Mouse (Mus musculus): ENCODE data around the gene Mink1.
A peak's percentile ranks its signal among the peaks of the same experiment; 100 is the strongest.

Mink1 gene

DNA sequence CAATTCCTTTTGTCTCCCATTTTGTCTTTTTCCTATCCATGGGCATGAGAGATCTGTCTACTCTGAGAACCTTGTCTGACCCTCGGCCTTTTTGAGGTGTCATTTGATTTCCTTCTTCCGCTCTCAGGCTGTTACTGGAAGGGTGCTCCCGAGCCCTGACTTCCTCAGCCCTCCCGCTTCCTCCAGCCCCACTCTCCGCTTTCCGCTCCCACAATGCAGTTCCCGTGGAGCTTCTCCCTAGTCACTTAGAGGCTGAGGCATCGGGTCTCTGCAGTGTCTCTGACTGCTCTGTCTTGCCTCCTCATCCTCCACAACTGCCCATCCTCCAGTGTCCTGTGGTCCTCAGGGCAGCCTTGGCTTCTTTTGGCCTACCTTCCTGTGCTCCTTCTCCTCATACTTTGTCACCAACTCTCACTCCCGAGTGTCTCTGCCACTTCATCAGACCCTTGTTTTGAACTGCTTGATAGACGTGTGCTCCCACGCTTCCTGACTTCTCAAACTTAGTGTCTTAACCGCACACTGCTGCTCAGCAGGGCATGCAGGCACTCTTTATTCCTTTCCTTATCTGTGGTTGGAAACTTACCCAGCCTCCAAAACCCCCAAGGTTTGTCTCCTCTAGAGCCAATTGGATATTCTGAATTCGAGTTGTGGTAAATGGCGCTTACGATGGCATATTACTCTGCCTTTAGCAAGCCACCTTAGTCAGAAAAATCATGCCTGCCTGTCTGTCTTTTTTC is 31.7 kb downstream of the Mink1 start:
- DNase-seq (ENCODE audit: low read depth, low spot score), result no peak
- no peaks in the 10 kb centered on the region for H3K27me3 ChIP-seq (ENCODE audit: control insufficient read depth, insufficient read depth, low read length, poor library complexity, severe bottlenecking)
- no peaks in the 10 kb centered on the region for H3K36me3 ChIP-seq (ENCODE audit: control insufficient read depth, insufficient read depth, low read length, poor library complexity, severe bottlenecking)

DNA sequence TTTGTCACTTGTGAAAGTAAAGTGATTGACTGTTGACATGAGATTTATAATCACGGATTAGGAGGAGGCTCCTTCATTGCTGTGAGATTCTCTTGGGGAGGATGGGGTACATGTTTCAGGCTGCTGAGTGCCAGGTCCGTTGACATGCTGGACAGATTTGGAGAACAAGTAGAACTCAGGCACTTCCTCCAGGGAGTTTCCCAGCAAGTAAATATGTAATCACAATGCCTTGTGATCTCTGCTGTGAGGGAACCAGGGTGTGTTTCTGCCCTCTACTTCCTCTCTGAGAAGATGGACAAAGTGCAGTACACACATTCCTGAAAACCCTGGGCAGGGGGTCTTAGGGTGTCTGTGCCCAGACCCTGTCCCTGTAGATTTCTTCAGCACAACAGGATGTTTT is 33.0 kb downstream of the Mink1 start:
- Histone ChIP-seq H3K36me3 (ENCODE audit: control insufficient read depth, insufficient read depth, low read length, poor library complexity, severe bottlenecking) (no peaks in the 10 kb centered on the region), H3K27me3 (ENCODE audit: control insufficient read depth, insufficient read depth, low read length, poor library complexity, severe bottlenecking) (no peaks in the 10 kb centered on the region)
- DNase-seq (ENCODE audit: low read depth, low spot score), result peak; percentile 31

DNA sequence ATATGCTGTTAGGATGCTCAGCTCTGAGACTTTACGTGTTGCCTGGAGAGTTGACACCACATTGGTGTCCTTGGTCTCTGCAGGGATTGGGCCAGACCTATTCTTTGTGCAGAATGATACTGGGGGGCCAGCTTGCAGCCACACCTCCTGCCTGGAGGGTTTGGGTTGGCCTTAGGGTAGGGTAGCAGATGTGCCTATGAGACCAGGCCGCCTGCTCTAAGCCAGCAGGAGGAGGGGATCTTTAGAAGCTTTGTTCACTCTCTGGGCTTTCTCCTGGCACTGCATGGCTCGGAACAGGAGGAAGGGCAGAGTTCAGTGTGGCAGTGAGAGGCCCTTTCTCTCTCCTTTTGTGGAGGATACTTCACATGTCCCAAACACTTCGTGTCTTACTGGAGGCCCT is 33.4 kb downstream of the Mink1 start:
- no peak for DNase-seq (ENCODE audit: low read depth, low spot score)
- no peaks in the 10 kb centered on the region for H3K27me3 ChIP-seq (ENCODE audit: control insufficient read depth, insufficient read depth, low read length, poor library complexity, severe bottlenecking)

DNA sequence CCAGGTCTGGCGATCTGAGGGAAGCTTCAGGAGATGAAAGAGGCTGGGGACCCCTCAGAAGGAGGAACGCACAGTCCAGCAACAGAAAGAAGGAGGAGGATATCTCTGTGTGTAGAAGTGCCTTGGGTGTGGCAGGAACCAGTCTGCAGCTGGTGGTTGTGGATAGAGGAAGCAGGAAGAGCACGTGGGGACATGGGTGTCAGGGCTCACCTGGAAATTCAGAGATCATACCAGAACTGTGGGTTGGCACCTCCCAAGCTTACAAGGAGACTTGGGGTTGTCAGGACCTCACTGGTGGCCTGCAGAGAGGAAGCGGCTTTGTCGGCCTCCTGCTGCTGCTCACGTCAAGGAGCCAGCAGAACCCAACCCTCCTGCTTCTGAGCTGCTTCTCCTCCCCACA is 34.6 kb downstream of the Mink1 start:
- DNase-seq (ENCODE audit: low read depth, low spot score), result peak; percentile 15
- Histone ChIP-seq H3K27me3 (ENCODE audit: control insufficient read depth, insufficient read depth, low read length, poor library complexity, severe bottlenecking) (no peaks in the 10 kb centered on the region), H3K36me3 (ENCODE audit: control insufficient read depth, insufficient read depth, low read length, poor library complexity, severe bottlenecking) (no peaks in the 10 kb centered on the region)

More for the DNA sequence above, 33.4 kb downstream of the Mink1 start:
- H3K36me3 ChIP-seq (ENCODE audit: control insufficient read depth, insufficient read depth, low read length, poor library complexity, severe bottlenecking), result no peaks in the 10 kb centered on the region

DNA sequence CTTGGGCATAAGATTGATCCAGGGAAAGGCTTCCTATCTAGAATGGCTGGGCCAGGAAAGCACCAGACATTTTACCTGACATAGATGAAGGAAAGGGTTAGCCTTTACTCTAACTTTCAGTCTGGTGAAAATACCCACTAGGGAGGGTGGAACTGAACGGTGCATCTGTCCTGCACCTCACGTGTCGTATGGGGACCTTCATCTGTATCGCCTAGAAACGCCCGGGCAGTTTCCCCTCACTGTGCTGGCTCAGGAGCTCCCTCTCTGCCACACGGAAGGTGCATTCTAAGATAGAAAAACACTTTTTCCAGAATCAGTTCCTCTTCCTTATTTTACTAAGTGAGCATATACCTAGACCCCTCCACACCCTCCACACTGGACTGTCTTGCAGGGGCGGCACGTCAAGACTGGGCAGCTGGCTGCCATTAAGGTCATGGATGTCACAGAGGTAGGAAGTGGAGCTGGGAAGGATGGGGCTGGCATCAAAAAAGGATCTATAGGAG is 35.8 kb downstream of the Mink1 start:
- Histone ChIP-seq H3K27me3 (ENCODE audit: control insufficient read depth, insufficient read depth, low read length, poor library complexity, severe bottlenecking) (no peaks in the 10 kb centered on the region), H3K36me3 (ENCODE audit: control insufficient read depth, insufficient read depth, low read length, poor library complexity, severe bottlenecking) (no peaks in the 10 kb centered on the region)
- peak; percentile 16 for DNase-seq (ENCODE audit: low read depth, low spot score)

DNA sequence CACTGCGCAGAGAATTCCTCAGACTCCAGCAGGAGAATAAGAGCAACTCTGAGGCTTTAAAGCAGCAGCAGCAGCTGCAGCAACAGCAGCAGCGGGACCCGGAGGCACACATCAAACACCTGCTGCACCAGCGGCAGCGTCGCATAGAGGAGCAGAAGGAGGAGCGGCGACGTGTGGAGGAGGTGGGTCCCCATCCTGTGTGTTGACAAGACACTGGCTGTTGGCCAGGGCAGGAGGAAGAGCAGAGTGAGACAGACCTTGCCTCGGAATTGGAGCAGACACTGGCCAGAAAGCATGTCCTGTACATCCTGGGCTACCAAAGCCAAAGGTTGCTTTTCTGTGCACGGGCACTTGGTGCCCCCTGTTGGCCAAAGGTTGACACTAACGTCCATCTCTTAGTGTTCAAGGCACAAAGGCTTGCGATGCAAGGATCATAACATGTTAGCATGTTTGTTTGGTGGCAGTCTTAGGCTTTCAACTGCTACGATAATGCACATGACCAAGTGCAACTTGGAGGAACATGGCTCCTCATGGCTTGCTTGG is 42.4 kb downstream of the Mink1 start:
- peak; percentile 84 for DNase-seq (ENCODE audit: low read depth, low spot score)
- no peaks in the 10 kb centered on the region for H3K27me3 ChIP-seq (ENCODE audit: control insufficient read depth, insufficient read depth, low read length, poor library complexity, severe bottlenecking)
- peaks cover 1% of the 10 kb centered on the region; the same call in 1 of the 2 replicates for H3K36me3 ChIP-seq (ENCODE audit: control insufficient read depth, insufficient read depth, low read length, poor library complexity, severe bottlenecking)

DNA sequence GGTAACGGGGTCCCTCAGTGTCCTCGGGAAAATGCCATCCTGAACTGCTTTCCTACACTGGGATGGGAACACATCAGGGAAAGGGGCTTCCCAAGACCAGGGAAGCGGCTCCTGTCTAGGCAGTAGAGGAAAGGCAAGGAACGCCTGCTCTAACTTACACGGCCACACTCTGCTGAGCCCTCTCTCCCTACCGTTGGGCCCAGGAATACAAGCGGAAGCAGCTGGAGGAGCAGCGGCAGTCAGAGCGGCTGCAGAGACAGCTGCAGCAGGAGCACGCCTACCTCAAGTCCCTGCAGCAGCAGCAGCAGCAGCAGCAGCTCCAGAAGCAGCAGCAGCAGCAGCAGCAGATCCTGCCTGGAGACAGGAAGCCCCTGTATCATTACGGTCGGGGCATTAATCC is 44.0 kb downstream of the Mink1 start:
- Histone ChIP-seq H3K36me3 (ENCODE audit: control insufficient read depth, insufficient read depth, low read length, poor library complexity, severe bottlenecking) (peaks cover 1% of the 10 kb centered on the region; the same call in 1 of the 2 replicates), H3K27me3 (ENCODE audit: control insufficient read depth, insufficient read depth, low read length, poor library complexity, severe bottlenecking) (no peaks in the 10 kb centered on the region)
- DNase-seq (ENCODE audit: low read depth, low spot score), result no peak

DNA sequence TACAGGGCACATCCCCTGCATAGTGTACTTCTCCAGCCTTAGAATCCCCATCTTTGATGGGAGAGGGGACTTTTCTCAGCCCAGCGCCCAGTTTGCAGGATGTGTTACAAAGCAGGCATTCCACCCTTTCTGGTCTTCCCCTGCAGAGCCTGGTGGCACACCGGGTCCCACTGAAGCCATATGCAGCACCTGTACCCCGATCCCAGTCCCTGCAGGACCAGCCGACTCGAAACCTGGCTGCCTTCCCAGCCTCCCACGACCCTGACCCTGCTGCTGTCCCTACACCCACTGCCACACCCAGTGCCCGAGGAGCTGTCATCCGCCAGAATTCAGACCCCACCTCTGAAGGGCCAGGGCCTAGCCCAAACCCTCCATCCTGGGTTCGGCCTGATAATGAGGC is 44.9 kb downstream of the Mink1 start:
- DNase-seq (ENCODE audit: low read depth, low spot score), result no peak
- Histone ChIP-seq H3K36me3 (ENCODE audit: control insufficient read depth, insufficient read depth, low read length, poor library complexity, severe bottlenecking) (peaks cover 1% of the 10 kb centered on the region; the same call in 1 of the 2 replicates), H3K27me3 (ENCODE audit: control insufficient read depth, insufficient read depth, low read length, poor library complexity, severe bottlenecking) (no peaks in the 10 kb centered on the region)

DNA sequence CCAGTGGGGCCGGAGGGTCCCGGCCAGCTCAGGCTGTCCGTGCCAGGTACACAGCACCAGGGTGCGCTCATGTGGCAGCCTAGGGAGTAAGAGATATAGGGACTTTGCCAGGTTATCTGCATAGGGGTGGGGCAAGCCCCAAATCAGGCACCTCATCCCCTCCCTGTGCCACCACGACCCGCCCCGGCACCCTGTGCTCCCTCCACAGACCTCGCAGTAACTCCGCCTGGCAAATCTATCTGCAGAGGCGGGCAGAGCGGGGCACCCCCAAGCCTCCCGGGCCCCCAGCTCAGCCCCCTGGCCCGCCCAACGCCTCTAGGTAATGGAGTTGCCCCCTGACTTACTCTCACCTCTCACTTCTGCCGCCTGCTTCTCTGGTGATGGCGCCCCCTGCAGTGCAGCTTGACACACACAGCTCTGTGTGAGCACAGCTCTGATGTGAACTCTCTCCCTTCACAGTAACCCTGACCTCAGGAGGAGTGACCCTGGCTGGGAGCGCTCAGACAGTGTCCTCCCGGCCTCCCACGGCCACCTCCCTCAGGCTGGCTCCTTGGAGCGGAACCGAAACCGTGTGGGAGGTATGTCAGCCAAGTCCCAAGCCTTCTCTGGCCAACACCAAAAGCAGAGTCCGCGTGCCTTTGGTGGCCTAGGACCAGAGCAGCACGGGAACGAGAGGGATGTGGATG is 45.8 kb downstream of the Mink1 start:
- Histone ChIP-seq H3K27me3 (ENCODE audit: control insufficient read depth, insufficient read depth, low read length, poor library complexity, severe bottlenecking) (no peaks in the 10 kb centered on the region), H3K36me3 (ENCODE audit: control insufficient read depth, insufficient read depth, low read length, poor library complexity, severe bottlenecking) (peaks cover 1% of the 10 kb centered on the region; the same call in 1 of the 2 replicates)
- DNase-seq (ENCODE audit: low read depth, low spot score), result peak; percentile 34

DNA sequence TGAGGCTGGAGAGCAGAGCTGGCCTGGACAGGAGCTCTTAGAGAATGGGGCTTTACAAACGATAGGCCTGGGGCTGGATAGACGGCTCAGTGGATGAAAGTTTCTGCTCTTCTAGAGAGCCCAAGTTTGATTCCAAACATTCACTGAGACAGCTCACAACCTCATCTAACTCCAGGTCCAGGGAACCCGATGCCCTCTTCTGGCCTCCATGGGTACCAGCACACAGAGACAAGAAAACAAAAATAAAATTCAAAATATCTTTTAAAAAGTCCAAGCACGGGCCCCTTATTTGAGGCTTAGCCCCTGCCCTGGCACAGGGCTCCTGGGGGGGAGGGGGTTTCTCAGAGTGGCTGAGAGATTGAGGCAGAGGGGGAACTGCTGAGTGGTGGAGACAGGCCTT is 48.1 kb downstream of the Mink1 start:
- DNase-seq (ENCODE audit: low read depth, low spot score), result no peak
- Histone ChIP-seq H3K27me3 (ENCODE audit: control insufficient read depth, insufficient read depth, low read length, poor library complexity, severe bottlenecking) (no peaks in the 10 kb centered on the region), H3K36me3 (ENCODE audit: control insufficient read depth, insufficient read depth, low read length, poor library complexity, severe bottlenecking) (peaks cover under 1% of the 10 kb centered on the region; the same call in 1 of the 2 replicates)

DNA sequence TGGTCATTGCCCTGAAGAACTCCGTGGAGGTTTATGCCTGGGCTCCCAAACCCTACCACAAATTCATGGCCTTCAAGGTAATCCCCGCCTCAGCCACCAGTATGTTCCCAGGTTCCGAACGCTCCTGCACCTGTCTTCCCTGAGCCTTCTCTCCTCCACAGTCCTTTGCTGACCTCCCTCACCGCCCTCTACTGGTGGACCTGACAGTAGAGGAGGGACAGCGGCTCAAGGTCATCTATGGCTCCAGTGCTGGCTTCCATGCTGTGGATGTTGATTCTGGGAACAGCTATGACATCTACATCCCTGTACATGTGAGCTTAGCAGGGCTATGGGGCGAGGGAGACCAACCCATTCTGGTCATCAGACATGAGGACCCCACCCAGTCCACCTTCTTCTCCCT is 49.8 kb downstream of the Mink1 start:
- no peak for DNase-seq (ENCODE audit: low read depth, low spot score)
- H3K27me3 ChIP-seq (ENCODE audit: control insufficient read depth, insufficient read depth, low read length, poor library complexity, severe bottlenecking), result no peaks in the 10 kb centered on the region

DNA sequence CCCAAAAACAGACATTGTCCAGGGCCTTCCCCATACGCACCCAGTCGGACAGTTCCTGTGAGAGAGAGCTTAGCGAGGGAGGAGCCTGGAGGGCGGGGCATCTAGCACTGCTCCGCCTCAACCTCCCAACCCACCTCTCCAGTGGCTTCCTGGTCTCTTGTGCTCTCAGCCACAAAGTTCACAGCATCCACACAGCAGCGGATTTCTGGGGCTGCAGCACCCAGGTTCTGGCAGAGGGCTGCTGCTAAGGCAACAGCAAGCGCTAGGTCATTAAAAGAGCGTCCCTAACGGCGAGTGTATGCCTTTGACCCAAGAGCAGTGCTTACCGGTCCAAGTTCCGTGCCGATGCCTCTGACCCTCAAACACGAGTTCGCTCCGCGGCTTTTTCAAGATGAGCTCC is 52.4 kb downstream of the Mink1 start:
- H3K36me3 ChIP-seq (ENCODE audit: control insufficient read depth, insufficient read depth, low read length, poor library complexity, severe bottlenecking), result no peaks in the 10 kb centered on the region
- DNase-seq (ENCODE audit: low read depth, low spot score), result peak; percentile 79
- H3K27me3 ChIP-seq (ENCODE audit: control insufficient read depth, insufficient read depth, low read length, poor library complexity, severe bottlenecking), result no peaks in the 10 kb centered on the region

More for the DNA sequence above, 49.8 kb downstream of the Mink1 start:
- H3K36me3 ChIP-seq (ENCODE audit: control insufficient read depth, insufficient read depth, low read length, poor library complexity, severe bottlenecking), result no peaks in the 10 kb centered on the region

DNA sequence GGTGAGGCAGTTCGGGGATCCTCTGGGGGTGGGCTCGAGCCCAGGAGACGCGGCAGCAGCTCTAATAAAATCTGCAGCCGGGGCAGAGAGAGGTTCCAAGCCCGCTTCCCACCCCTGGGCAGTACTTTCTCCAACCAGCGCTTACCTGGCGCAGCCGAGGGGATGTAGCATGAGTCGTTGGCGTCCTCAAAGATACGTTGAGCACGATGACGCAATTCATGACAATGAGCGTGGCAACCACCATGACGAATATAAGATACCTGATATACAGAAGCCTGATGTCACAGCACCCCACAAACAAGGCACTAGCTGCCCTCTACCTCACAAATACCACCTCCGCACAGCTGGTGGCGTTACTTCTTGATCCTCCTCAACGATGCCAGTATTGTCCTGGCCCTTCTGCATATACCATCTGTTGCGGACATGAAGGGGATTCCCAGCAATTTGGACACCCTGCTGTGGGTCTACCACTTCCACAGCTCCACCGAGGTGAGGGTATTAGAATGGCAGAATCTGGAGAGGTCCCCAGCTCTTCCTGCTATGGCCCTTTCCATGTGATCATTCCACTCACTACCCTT is 52.9 kb downstream of the Mink1 start, which contains the start of gene 4930544D05Rik:
4930544D05Rik (plus strand) TSS at position 333 of the 578 bp plus-strand sequence.
- no peaks in the 10 kb centered on the region for H3K27me3 ChIP-seq (ENCODE audit: control insufficient read depth, insufficient read depth, low read length, poor library complexity, severe bottlenecking)
- no peaks in the 10 kb centered on the region for H3K36me3 ChIP-seq (ENCODE audit: control insufficient read depth, insufficient read depth, low read length, poor library complexity, severe bottlenecking)
- DNase-seq (ENCODE audit: low read depth, low spot score), result peak; percentile 49

DNA sequence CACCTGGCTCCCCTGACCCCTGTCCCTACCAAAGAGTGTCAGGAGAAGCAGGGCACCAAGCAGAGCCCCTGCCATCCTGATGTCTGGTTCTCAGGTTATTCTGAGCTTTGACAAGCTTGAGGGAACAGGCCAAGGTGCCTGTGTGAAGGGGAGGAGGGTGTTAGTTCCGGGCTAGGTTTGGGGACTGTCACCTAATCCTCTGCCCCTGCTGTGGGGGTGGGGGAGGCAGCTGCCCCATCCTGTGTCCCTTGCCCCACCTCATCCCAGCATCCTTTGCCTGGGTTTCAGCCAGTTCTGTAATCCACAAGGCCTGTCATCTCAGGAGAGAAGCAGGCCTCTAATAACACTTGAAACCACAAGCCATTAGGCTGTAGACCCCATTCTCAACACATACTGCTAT is 56.4 kb downstream of the Mink1 start, which contains the start of gene Chrne:
Chrne (minus strand) TSS at position 116 of the 400 bp plus-strand sequence.
- H3K36me3 ChIP-seq (ENCODE audit: control insufficient read depth, insufficient read depth, low read length, poor library complexity, severe bottlenecking), result no peaks in the 10 kb centered on the region
- H3K27me3 ChIP-seq (ENCODE audit: control insufficient read depth, insufficient read depth, low read length, poor library complexity, severe bottlenecking), result no peaks in the 10 kb centered on the region
- DNase-seq (ENCODE audit: low read depth, low spot score), result no peak
